Mouse (Mus musculus) megakaryocyte, embryonic 14.5 days (primary cell): ENCODE data around the gene Fuz.

ENCODE experiments used
- FLI1 ChIP-seq: IDR thresholded peaks from 2 replicates; pipeline ENCODE4 v1.6.1; 2012; ENCODE audit warnings: low read length, inconsistent platforms, mixed read lengths
- GATA1 ChIP-seq: IDR thresholded peaks from 3 replicates; pipeline ENCODE4 v1.6.1; 2012; ENCODE audit warnings: mixed read lengths, low read length, inconsistent platforms, borderline replicate concordance

DNA sequence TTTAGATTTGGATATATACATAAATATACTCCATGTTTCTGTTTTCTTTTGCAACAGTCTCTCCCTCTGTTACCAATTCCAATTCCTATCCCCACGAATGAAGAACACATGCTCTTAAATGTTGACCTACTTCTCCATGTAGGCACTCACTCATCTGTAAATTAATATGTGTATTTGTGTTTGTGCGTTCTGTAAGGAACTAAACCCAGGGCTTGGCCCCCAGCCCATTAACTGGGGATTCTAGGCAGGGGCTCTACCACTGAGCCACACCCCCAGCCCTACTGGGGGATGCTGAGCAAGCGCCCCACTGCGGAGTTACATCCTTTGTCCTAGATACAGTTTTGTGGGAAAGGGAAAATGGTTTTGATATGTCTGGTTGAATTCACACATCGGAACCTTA is 23.2 kb downstream of the Fuz start:
- TF ChIP-seq GATA1, result no peak
- no peak for TF ChIP-seq FLI1
